Mouse (Mus musculus): Measurements from ENCODE around the gene Taldo1. TPM values are rescaled to one million over a fixed set of nuclear protein-coding genes. Genes with fewer than 3 reads are reported as not detected.
A peak's percentile ranks its signal among the peaks of the same experiment; 100 is the strongest.

Gene Taldo1
- polyA plus RNA-seq, 1 experiment = 522 TPM

DNA sequence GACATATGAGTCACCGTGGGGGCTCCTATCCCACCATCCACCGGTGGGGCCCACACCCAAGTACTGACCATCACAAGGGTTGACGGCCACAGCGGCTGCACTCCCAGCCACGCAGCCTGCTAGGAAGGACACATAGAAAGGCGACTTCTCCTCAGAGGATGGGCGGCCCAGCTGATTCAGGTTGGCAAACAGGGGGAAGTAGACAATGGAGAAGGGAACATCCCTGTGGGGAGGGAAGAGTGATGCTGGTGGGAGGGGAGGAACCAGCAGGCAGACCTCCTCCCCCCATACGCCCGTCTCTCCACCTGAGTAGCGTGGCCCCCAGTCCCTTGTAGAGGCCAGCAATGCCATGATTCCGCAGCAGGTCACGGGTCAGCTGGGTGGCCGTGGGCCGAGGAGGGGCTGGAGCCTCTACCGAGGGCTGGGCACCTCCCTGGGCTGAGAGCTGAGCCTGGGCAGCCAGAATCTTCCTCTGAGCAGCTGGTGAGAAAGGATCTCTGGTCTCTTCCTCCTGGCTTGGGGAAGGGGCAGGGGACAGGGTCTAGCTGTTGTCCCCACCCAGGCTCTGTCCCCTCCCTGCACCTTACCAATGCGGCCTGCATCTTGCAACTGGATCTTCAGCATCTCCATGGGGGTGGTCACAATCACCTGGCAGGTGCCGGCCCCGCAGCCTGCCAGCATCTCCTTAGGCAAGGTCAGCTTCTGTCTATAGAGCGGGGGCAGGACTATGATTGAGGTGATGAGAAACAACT is 39.6 kb downstream of the Taldo1 start:
- Histone ChIP-seq H3K4me3 (replicated peaks; ENCODE audit: control insufficient read depth, low read depth, low read length) (no peak overlapping the region), H3K4me1 (ENCODE audit: control insufficient read depth, insufficient read depth, low read length) (peaks cover 4% of the 10 kb centered on the region), H3K27ac (ENCODE audit: control insufficient read depth, insufficient read depth, low read depth, low read length, poor library complexity) (no peak overlapping the region)
- no peak for TF ChIP-seq CTCF (IDR thresholded peaks at IDR 0.05; ENCODE audit: control insufficient read depth, insufficient read depth, low read length)
- no peak for TF ChIP-seq POLR2A (IDR thresholded peaks at IDR 0.05; ENCODE audit: borderline replicate concordance, control insufficient read depth, low read depth, low read length)
- WGBS = 88% methylated on average over 19 of the region's 19 CpGs

DNA sequence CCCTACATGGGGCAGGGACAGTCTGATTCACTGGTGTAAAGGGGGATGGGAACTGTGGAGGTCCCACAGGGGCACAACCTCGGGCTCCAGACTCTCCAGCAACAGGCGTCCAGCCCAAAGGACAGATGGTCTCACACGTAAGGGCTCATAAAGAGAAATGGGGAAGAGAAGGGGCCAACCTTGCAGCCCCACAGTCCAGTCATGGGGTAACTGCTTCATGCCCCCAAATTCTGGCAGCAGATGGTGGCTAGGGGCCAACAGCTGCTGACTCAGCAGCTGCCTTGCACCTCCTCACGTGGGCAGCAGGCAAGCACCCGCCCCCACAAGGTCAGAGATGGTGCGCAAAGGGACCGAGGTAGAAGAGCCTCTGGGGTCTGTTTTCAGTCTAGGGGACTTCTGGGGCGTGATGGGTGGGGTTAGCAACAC is 40.2 kb downstream of the Taldo1 start:
- Histone ChIP-seq H3K4me1 (ENCODE audit: control insufficient read depth, insufficient read depth, low read length) (peaks cover 4% of the 10 kb centered on the region), H3K27ac (ENCODE audit: control insufficient read depth, insufficient read depth, low read depth, low read length, poor library complexity) (no peak overlapping the region; the same call in 1 of the 2 replicates), H3K4me3 (replicated peaks; ENCODE audit: control insufficient read depth, low read depth, low read length) (no peak overlapping the region)
- 51% methylated on average over 8 of the region's 8 CpGs for WGBS
- TF ChIP-seq CTCF (IDR thresholded peaks at IDR 0.05; ENCODE audit: control insufficient read depth, insufficient read depth, low read length) (no peak), POLR2A (IDR thresholded peaks at IDR 0.05; ENCODE audit: borderline replicate concordance, control insufficient read depth, low read depth, low read length) (no peak)

DNA sequence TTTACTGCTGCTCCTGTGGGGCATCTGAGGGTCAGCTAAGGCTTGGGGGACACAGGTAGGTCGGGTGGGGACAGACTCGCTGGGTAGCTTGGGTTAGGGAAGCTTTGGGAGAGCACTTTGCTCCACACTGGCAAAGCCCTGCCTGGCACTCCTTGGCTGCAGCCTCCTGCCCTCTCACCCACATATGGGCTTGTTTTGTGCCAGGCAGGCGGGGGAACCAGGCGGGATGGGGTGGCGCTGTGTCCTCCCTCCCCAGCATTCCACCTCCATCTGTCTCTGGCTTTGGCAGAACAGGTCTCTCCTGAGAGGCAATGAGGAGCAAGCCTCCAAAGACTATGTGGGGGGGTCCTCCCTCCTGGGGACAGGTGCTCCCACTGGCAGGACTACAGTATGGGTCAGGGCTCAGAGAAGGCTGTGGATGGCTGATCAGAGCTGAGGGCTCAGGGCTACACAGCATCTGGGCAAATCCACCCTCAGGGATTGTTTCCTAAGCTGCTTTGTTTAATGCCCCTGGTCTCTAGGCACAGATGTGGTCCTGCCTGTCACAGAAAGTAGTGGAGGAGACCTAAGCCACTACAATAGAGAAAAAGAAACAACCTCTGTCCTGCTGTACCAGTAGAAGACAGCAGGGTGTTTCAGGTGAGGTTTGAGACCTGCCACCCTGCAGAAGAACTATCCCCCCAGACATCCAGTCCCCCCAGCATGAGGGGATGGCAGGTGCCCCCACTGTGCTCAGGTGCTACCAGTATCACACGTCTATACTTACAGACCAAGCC is 40.9 kb downstream of the Taldo1 start:
- H3K27ac ChIP-seq (ENCODE audit: control insufficient read depth, insufficient read depth, low read depth, low read length, poor library complexity) = no peak overlapping the region; the same call in 1 of the 2 replicates
- 78% methylated on average over 6 of the region's 6 CpGs for WGBS
- H3K4me3 ChIP-seq (replicated peaks; ENCODE audit: control insufficient read depth, low read depth, low read length) = no peak overlapping the region
- TF ChIP-seq POLR2A (IDR thresholded peaks at IDR 0.05; ENCODE audit: borderline replicate concordance, control insufficient read depth, low read depth, low read length) (no peak), CTCF (IDR thresholded peaks at IDR 0.05; ENCODE audit: control insufficient read depth, insufficient read depth, low read length) (no peak)
- H3K4me1 ChIP-seq (ENCODE audit: control insufficient read depth, insufficient read depth, low read length) = peaks cover 4% of the 10 kb centered on the region

DNA sequence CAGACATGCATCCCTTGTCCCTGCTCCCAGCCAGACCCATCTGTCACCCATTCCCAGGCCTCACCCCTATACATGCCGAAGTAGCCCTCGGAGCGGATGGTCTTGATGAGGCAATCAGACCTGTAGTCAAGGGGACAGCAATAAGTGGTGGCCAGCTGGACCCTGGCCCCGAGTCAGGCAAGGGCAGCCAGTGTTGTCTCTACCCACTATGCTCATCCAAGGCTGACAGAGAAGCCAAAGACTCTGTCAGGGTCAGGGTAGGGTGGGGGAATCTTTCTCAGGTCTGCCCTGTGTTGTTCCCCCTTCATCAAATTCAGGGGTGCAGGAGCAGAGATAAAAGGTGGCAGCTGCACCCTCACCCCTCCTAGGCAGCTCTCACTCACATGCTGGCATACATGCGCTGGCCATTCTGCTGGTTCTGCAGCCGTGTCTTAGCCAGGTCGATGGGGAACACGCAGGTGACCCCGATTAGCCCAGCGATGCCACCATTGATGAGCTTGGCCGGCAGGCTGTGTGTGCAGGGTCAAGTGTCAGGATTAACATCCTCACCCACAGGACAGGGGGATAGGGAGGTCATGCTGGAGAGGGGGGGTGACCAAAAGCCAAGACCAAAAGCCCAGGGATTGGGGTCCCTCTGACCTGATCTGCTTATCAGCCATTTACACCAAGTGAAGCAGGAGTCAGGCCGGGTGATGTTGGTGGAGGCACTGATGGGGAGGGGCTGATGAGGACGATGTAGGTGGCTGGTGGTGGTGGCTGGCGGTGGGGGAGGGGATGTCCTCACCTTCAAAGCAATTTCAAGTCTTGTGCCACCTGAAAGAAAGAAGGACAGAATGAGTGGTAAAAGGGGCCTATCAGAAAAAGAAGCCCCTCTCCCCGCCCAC is 41.8 kb downstream of the Taldo1 start:
- peaks cover 4% of the 10 kb centered on the region for H3K4me1 ChIP-seq (ENCODE audit: control insufficient read depth, insufficient read depth, low read length)
- 82% methylated on average over 15 of the region's 15 CpGs for WGBS

DNA sequence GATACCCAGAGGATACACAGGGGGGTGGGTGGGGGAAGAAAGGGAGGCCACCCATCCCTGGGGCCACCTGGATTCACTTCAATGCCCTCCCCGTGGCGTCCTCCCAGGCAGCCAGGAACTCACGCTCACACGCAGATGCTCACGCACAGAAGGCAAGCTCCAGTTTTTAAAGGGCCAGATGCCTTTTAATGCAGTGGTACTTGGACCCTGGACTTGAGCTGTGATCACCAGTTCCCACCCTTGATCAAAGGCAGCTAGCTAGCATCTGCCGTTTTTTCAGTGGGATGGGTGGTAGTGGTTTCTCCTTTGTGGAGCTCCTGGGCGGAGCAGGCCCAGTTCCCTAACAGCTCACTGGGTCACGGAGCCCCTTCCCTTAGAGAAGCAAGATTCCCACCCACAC is 42.5 kb downstream of the Taldo1 start:
- WGBS = 22% methylated on average over 8 of the region's 8 CpGs
- Histone ChIP-seq H3K27ac (ENCODE audit: control insufficient read depth, insufficient read depth, low read depth, low read length, poor library complexity) (0 out of 2 replicates have a peak overlapping the region, but pooled peaks have one; percentile 5), H3K4me3 (replicated peaks; ENCODE audit: control insufficient read depth, low read depth, low read length) (peak overlapping the region; percentile 71), H3K4me1 (ENCODE audit: control insufficient read depth, insufficient read depth, low read length) (peaks cover 4% of the 10 kb centered on the region)
- TF ChIP-seq POLR2A (IDR thresholded peaks at IDR 0.05; ENCODE audit: borderline replicate concordance, control insufficient read depth, low read depth, low read length) (0 out of 2 replicates have a peak, but pooled peaks have one; percentile 17), CTCF (IDR thresholded peaks at IDR 0.05; ENCODE audit: control insufficient read depth, insufficient read depth, low read length) (no peak)

More for the DNA sequence above, 41.8 kb downstream of the Taldo1 start:
- H3K4me3 ChIP-seq (replicated peaks; ENCODE audit: control insufficient read depth, low read depth, low read length) = no peak overlapping the region
- no peak overlapping the region for H3K27ac ChIP-seq (ENCODE audit: control insufficient read depth, insufficient read depth, low read depth, low read length, poor library complexity)
- no peak for TF ChIP-seq POLR2A (IDR thresholded peaks at IDR 0.05; ENCODE audit: borderline replicate concordance, control insufficient read depth, low read depth, low read length)
- TF ChIP-seq CTCF (IDR thresholded peaks at IDR 0.05; ENCODE audit: control insufficient read depth, insufficient read depth, low read length) = no peak

DNA sequence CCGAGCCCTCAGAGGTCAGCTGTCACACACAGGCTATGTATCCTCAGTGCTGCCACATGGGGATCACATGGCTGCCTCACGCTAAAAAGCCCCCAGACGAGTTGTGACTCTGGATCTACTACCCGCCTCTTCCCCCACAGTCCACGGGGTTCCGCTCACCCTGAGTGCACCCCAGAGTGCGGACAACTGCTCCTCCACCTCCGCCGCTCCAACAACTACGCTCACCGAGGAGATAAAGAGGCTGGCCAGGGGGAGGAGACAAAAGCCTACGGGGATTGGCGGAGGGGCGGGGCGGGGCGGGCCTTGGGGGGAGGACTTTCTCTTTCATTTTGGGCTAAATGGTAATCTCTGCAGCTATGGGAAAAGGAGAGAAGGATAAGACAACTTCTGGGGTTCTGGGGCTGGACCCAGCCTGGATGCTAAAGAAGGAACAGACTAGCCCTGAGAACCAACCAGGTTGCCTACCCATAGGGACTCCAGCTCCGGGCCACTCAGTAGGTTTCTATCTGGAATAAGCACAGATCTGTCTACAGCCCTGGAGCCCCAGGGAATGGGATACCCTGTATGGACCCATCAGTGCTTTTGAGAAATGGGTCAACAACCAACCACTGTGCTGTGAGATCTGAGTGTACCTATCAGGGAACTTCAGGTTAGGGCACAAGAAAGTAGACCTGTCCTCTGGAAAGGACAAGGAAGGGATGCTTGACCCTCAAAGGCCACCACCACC is 43.3 kb downstream of the Taldo1 start:
- H3K4me3 ChIP-seq (replicated peaks; ENCODE audit: control insufficient read depth, low read depth, low read length) = peak overlapping the region; percentile 71
- peaks cover 4% of the 10 kb centered on the region for H3K4me1 ChIP-seq (ENCODE audit: control insufficient read depth, insufficient read depth, low read length)
- 0 out of 2 replicates have a peak overlapping the region, but pooled peaks have one; percentile 8 for H3K27ac ChIP-seq (ENCODE audit: control insufficient read depth, insufficient read depth, low read depth, low read length, poor library complexity)
- 2% methylated on average over 17 of the region's 17 CpGs for WGBS
- TF ChIP-seq POLR2A (IDR thresholded peaks at IDR 0.05; ENCODE audit: borderline replicate concordance, control insufficient read depth, low read depth, low read length) = peak; percentile 77; the same call in 1 of the 2 replicates
- TF ChIP-seq CTCF (IDR thresholded peaks at IDR 0.05; ENCODE audit: control insufficient read depth, insufficient read depth, low read length) = no peak

DNA sequence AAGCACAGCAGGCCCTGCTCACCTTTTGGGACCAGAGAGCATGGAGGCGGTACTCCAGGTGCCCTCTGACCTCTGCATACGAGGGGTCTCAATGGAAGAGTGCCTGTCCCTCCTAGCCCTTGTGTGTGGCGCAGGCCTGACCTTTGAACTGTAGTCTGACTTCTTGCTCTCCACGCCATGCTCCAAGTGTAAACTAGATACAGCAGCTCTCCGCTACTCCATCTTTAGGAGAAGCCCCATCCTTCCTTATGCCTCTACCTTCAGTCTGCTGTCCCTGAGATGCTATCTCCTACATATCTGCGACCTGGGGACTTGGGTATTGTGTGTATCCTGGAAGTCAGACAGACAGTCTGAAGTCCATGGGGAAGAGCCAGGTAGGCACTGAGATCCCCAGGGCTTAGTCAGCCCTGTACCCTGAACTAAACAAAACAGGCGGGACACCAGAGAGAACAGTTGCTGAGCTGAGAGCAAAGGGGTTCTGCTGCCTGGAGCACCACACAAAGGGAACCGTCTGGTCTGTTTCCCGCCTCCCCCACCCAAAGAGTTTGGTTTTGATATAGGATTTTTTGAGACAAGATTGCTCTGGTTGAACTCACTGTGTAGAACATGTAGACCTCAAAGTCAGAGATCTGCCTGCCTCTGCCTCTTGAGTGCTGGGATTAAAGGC is 44.0 kb downstream of the Taldo1 start:
- Histone ChIP-seq H3K4me3 (replicated peaks; ENCODE audit: control insufficient read depth, low read depth, low read length) (peak overlapping the region; percentile 63), H3K27ac (ENCODE audit: control insufficient read depth, insufficient read depth, low read depth, low read length, poor library complexity) (0 out of 2 replicates have a peak overlapping the region, but pooled peaks have one; percentile 8), H3K4me1 (ENCODE audit: control insufficient read depth, insufficient read depth, low read length) (peaks cover 4% of the 10 kb centered on the region)
- TF ChIP-seq POLR2A (IDR thresholded peaks at IDR 0.05; ENCODE audit: borderline replicate concordance, control insufficient read depth, low read depth, low read length) (no peak), CTCF (IDR thresholded peaks at IDR 0.05; ENCODE audit: control insufficient read depth, insufficient read depth, low read length) (no peak)
- 76% methylated on average over 9 of the region's 9 CpGs for WGBS
